8 mouse cellular contexts compared by ENCODE assay signal in the genomic region with DNA sequence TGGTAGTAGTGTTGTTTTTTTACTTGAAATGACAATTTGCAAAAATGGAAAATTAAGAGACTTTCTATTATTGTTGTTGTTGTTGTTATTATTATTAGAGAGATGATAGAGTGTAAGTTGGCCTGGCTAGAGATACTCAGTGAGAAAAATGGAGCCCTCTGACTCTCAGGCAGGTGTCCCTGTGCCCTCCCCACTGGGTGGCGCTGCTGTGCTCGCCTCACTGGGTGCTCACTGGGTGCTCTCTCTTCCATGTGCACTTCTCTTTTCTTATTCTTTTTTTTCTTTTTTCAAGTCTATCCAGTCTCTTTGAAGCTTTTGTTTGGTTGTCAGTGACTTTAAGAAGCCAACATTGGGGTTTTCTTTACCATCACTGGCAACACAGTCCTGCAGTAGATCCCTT. TPM values are rescaled to one million over a fixed set of nuclear protein-coding genes. Genes with fewer than 3 reads are reported as not detected.
DNase-seq lines count a peak whose midpoint lies in the region; ATAC-seq and TF ChIP-seq lines count a peak whose summit lies in the region.

No protein-coding gene starts in this region.

- no peaks in the 10 kb centered on the region for H3K9me3 ChIP-seq in liver, embryonic 11.5 days (ENCODE audit: control insufficient read depth, low read length)
- H3K9me3 ChIP-seq in stomach, postnatal 0 days (ENCODE audit: control insufficient read depth, low read length), result no peaks in the 10 kb centered on the region

- peak; percentile 34 to 59 for DNase-seq in adrenal gland, adult (ENCODE audit: inconsistent age in 2 of 2, low spot score in 1 of 2)
- DNase-seq in adrenal gland, adult 8-10 months, result no peak
- DNase-seq in liver, adult 2 months (ENCODE audit: extremely low read depth, low read depth, low spot score), result no peak
- no peak for DNase-seq in liver, embryonic 11.5 days (ENCODE audit: low spot score)
- peak; percentile 17 for DNase-seq in c-Kit-positive CD71-positive TER-119-negative erythroid progenitor cells, embryonic 14.5 days (ENCODE audit: low read depth)
- peak; percentile 48 for DNase-seq in stomach, postnatal 0 days (ENCODE audit: low spot score)
- no peak for DNase-seq in ovary, adult 18-20 months (ENCODE audit: low spot score)

- TF ChIP-seq EP300 in stomach, postnatal 0 days (optimal IDR thresholded peaks at IDR 0.05), result no peak

- no peak for TF ChIP-seq POLR2A in liver, adult 2 months (IDR thresholded peaks at IDR 0.05; ENCODE audit: extremely low read depth, insufficient read depth, low read length)

- WGBS in liver, adult 2 months, result 64% methylated on average over 2 of the region's 2 CpGs
- WGBS in liver, embryonic 11.5 days, result 51% methylated on average over 2 of the region's 2 CpGs
- 44% methylated on average over 2 of the region's 2 CpGs for WGBS in stomach, postnatal 0 days

- no peak overlapping the region for H3K27ac ChIP-seq in liver, adult 2 months (replicated peaks; ENCODE audit: insufficient read depth, low read depth, low read length)
- no peak overlapping the region for H3K27ac ChIP-seq in liver, embryonic 11.5 days (ENCODE audit: low read depth, low read length)
- no peak overlapping the region for H3K27ac ChIP-seq in stomach, postnatal 0 days (replicated peaks)

- peaks cover 23% of the 10 kb centered on the region; the same call in 1 of the 2 replicates for H3K36me3 ChIP-seq in liver, adult 2 months (ENCODE audit: control insufficient read depth, insufficient read depth, low read length)
- no peaks in the 10 kb centered on the region for H3K36me3 ChIP-seq in liver, embryonic 11.5 days (ENCODE audit: control insufficient read depth, insufficient read depth, low read length)
- H3K36me3 ChIP-seq in stomach, postnatal 0 days (ENCODE audit: control insufficient read depth, insufficient read depth, low read length), result no peaks in the 10 kb centered on the region

- no peaks in the 10 kb centered on the region for H3K27me3 ChIP-seq in liver, adult 2 months (ENCODE audit: control insufficient read depth, insufficient read depth, low read length)
- no peaks in the 10 kb centered on the region for H3K27me3 ChIP-seq in liver, embryonic 11.5 days (replicated peaks; ENCODE audit: control insufficient read depth, insufficient read depth, low read length)
- no peaks in the 10 kb centered on the region for H3K27me3 ChIP-seq in stomach, postnatal 0 days (ENCODE audit: control insufficient read depth, insufficient read depth, low read length)

- no peak overlapping the region for H3K4me2 ChIP-seq in liver, embryonic 11.5 days
- no peak overlapping the region for H3K4me2 ChIP-seq in stomach, postnatal 0 days (replicated peaks; ENCODE audit: low read depth)

- H3K4me1 ChIP-seq in liver, adult 2 months (ENCODE audit: control insufficient read depth, insufficient read depth, low read length), result peaks cover 6% of the 10 kb centered on the region
- no peaks in the 10 kb centered on the region for H3K4me1 ChIP-seq in liver, embryonic 11.5 days (replicated peaks; ENCODE audit: control insufficient read depth, insufficient read depth, low read length)
- H3K4me1 ChIP-seq in stomach, postnatal 0 days (replicated peaks; ENCODE audit: control insufficient read depth, insufficient read depth), result no peaks in the 10 kb centered on the region

- peak; percentile 81 for TF ChIP-seq CTCF in liver, adult 2 months (IDR thresholded peaks at IDR 0.05; ENCODE audit: low read depth, low read length)
- peak; percentile 61 for TF ChIP-seq CTCF in stomach, postnatal 0 days (IDR thresholded peaks at IDR 0.05; ENCODE audit: low read depth)

- peaks cover 20% of the 10 kb centered on the region; the same call in 1 of the 2 replicates for H3K79me2 ChIP-seq in liver, adult 2 months (ENCODE audit: control insufficient read depth, insufficient read depth, low read length)

- no peak overlapping the region for H3K4me3 ChIP-seq in liver, adult 2 months (ENCODE audit: insufficient read depth, low read depth, low read length)
- no peak overlapping the region for H3K4me3 ChIP-seq in liver, embryonic 11.5 days (ENCODE audit: low read depth, low read length)
- H3K4me3 ChIP-seq in stomach, postnatal 0 days (ENCODE audit: low read depth, low read length), result no peak overlapping the region

- no peak overlapping the region for H3K9ac ChIP-seq in liver, adult 2 months (ENCODE audit: low read depth, low read length)
- H3K9ac ChIP-seq in liver, embryonic 11.5 days (ENCODE audit: low read depth, low read length), result no peak overlapping the region
- no peak overlapping the region for H3K9ac ChIP-seq in stomach, postnatal 0 days (ENCODE audit: low read length)

- no peak for ATAC-seq in liver, embryonic 11.5 days (replicated peaks; ENCODE audit: low FRiP score)
- ATAC-seq in stomach, postnatal 0 days (ENCODE audit: low FRiP score, low TSS enrichment), result no peak
- no peak for ATAC-seq in frontal cortex, adult (ENCODE audit: low TSS enrichment)

RNA-seq across cellular contexts. Expression of a gene that starts 18.6 kb away (rescaled TPM):
- 10 to 100 TPM in 1 of 4 experiments, 1 to 10 TPM in 3; 5.3 to 11.2 (median 7.7) TPM for total RNA-seq in adrenal gland, adult 8-10 months (2022)
- 48.1 and 73.5 TPM in 2 replicates for total RNA-seq in liver, adult 2 months (2014; rRNA removed)
- 66.2 and 75.5 TPM in 2 replicates for polyA plus RNA-seq in liver, adult 2 months (2012; rRNA removed)
- polyA plus RNA-seq in liver, embryonic 11.5 days (2014; fragmentation: Nextera tagmentation; extraction: Ambion mirVana), result 0.15 and 0.22 TPM in 2 replicates
- 1.5 and 1.7 TPM in 2 replicates for polyA plus RNA-seq in stomach, postnatal 0 days (2015; fragmentation: Nextera tagmentation; extraction: Ambion mirVana)

RNA-seq across cellular contexts. Expression of a gene that starts 18.7 kb away (rescaled TPM):
- total RNA-seq in adrenal gland, adult 8-10 months (2022), result 1 to 10 TPM; 1.1 to 3.5 (median 2.2) TPM
- total RNA-seq in liver, adult 2 months (2014; rRNA removed), result 7.7 and 11.5 TPM in 2 replicates
- 3.1 and 8.2 TPM in 2 replicates for polyA plus RNA-seq in liver, adult 2 months (2012; rRNA removed)
- 1.0 and 1.1 TPM in 2 replicates for polyA plus RNA-seq in liver, embryonic 11.5 days (2014; fragmentation: Nextera tagmentation; extraction: Ambion mirVana)
- 0.35 and 0.52 TPM in 2 replicates for polyA plus RNA-seq in stomach, postnatal 0 days (2015; fragmentation: Nextera tagmentation; extraction: Ambion mirVana)

RNA-seq across cellular contexts. Expression of a gene that starts 49.2 kb away (rescaled TPM):
- total RNA-seq in adrenal gland, adult 8-10 months (2022), result 10 to 100 TPM; 61.4 to 88.8 (median 68.7) TPM
- 35.6 and 37.3 TPM in 2 replicates for total RNA-seq in liver, adult 2 months (2014; rRNA removed)
- 10.5 and 11.3 TPM in 2 replicates for polyA plus RNA-seq in liver, adult 2 months (2012; rRNA removed)
- 46.7 and 56.3 TPM in 2 replicates for polyA plus RNA-seq in liver, embryonic 11.5 days (2014; fragmentation: Nextera tagmentation; extraction: Ambion mirVana)
- 27.6 and 28.7 TPM in 2 replicates for polyA plus RNA-seq in stomach, postnatal 0 days (2015; fragmentation: Nextera tagmentation; extraction: Ambion mirVana)

RNA-seq across cellular contexts. Expression of a gene that starts 59.3 kb away (rescaled TPM):
- 100 to 1,000 TPM; 104 to 139 (median 118) TPM for total RNA-seq in adrenal gland, adult 8-10 months (2022)
- 91.5 and 106 TPM in 2 replicates for total RNA-seq in liver, adult 2 months (2014; rRNA removed)
- 35.8 and 40.8 TPM in 2 replicates for polyA plus RNA-seq in liver, adult 2 months (2012; rRNA removed)
- polyA plus RNA-seq in liver, embryonic 11.5 days (2014; fragmentation: Nextera tagmentation; extraction: Ambion mirVana), result 151 and 162 TPM in 2 replicates
- polyA plus RNA-seq in stomach, postnatal 0 days (2015; fragmentation: Nextera tagmentation; extraction: Ambion mirVana), result 351 and 372 TPM in 2 replicates

Comparison
In these comparisons a context has a peak if more than half of its experiments do, and no peak if none do; other contexts are left out.
1. DNase-seq: peak in adrenal gland, adult (2 of 2), c-Kit-positive CD71-positive TER-119-negative erythroid progenitor cells, embryonic 14.5 days (single experiment) and stomach, postnatal 0 days (single experiment); none in adrenal gland, adult 8-10 months (single experiment), liver, adult 2 months (single experiment), liver, embryonic 11.5 days (single experiment) and ovary, adult 18-20 months (single experiment).
2. RNA of a gene that starts 18.6 kb away (polyA plus RNA-seq): 66.2 to 75.5 TPM in liver, adult 2 months; 1.5 to 1.7 TPM in stomach, postnatal 0 days and 0.15 to 0.22 TPM in liver, embryonic 11.5 days; every median in the first group is over 10 times any median in the second.